Mouse (Mus musculus) ES-E14 (cell line): ENCODE results near the gene Ap1s3.

Experiments
- CHD2 ChIP-seq: IDR thresholded peaks from 2 replicates; pipeline ENCODE4 v1.6.1; 2014; ENCODE audit warnings: mild to moderate bottlenecking, low read depth, low read length, inconsistent platforms
- HCFC1 ChIP-seq: IDR thresholded peaks from 2 replicates; pipeline ENCODE4 v1.6.1; 2012; ENCODE audit warnings: low read length, inconsistent platforms, borderline replicate concordance; ENCODE audit not compliant: insufficient read depth
- MAFK ChIP-seq: IDR thresholded peaks from 2 replicates; pipeline ENCODE4 v1.6.1; 2014; ENCODE audit warnings: mild to moderate bottlenecking, low read depth, low read length, inconsistent platforms; ENCODE audit not compliant: insufficient read depth
- ZC3H11A ChIP-seq: IDR thresholded peaks from 2 replicates; pipeline ENCODE4 v1.6.1; 2012; ENCODE audit warnings: low read depth, mild to moderate bottlenecking, inconsistent platforms, low read length, borderline replicate concordance
- ZNF384 ChIP-seq: IDR thresholded peaks from 2 replicates; pipeline ENCODE4 v1.6.1; 2012; ENCODE audit warnings: low read depth, low read length, inconsistent platforms

DNA sequence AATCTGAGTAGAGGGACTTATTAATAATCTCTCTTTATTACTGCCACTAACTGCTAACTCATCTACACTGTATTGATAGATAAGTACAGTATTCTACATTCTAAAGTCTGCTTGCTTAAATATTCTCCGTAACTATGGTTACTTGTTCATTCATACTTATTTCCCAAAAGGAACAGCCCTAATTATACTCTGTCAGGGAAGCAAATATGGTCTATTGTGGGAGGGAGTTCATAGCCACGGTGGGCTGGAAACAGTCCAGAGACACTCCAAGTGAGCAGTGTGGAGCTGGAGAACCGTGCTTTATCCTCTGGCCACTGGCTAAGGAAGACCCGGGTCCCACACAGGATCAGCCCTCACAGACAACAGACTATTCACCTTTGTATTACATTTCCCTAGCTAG is 38.9 kb upstream of the Ap1s3 start:
- no peak for TF ChIP-seq HCFC1
- no peak for TF ChIP-seq ZC3H11A
- TF ChIP-seq ZNF384 = no peak
- TF ChIP-seq CHD2 = no peak
- no peak for TF ChIP-seq MAFK
